Comparison of ENCODE assay signal across 12 mouse cellular contexts in genomic region chr19:18588243-18588642, GRCm38 (mm10). TPM values are rescaled to one million over a fixed set of nuclear protein-coding genes. Genes with fewer than 3 reads are reported as not detected.
DNase-seq lines count a peak whose midpoint lies in the region; ATAC-seq and TF ChIP-seq lines count a peak whose summit lies in the region.
"Had no signal": no experiment of that assay in that cellular context is flagged by ENCODE, and none has a peak within 500 bp of the region (broad histone marks: within the 10 kb centered on the region; RNA-seq: fewer than 3 reads in every experiment).

No protein-coding gene starts in this region.

- no peak for ATAC-seq in hindbrain, embryonic 13.5 days (ENCODE audit: low FRiP score)

- H3K27me3 ChIP-seq in hindbrain, embryonic 13.5 days = no peaks in the 10 kb centered on the region
- H3K27me3 ChIP-seq: hindbrain, embryonic 12.5 days; limb, embryonic 15.5 days had no signal

- H3K9ac ChIP-seq in ES-E14 (ENCODE audit: insufficient read depth, low read depth, low read length, poor library complexity, severe bottlenecking) = no peak overlapping the region
- H3K9ac ChIP-seq in hindbrain, embryonic 13.5 days = no peak overlapping the region
- H3K9ac ChIP-seq: hindbrain, embryonic 12.5 days; limb, embryonic 15.5 days had no signal

- 0 out of 4 replicates have a peak, but pooled peaks cover 0 to 4% of the 10 kb centered on the region in 2 experiments for H3K4me1 ChIP-seq in ES-E14 (ENCODE audit: control insufficient read depth in 2 of 2, insufficient read depth in 2 of 2, low read length in 2 of 2, poor library complexity in 1 of 2)
- H3K4me1 ChIP-seq in hindbrain, embryonic 13.5 days (replicated peaks) = peaks cover 12% of the 10 kb centered on the region

- TF ChIP-seq CTCF in left cerebral cortex, adult 2 months (IDR thresholded peaks at IDR 0.05) = peak; percentile 44

- no peak overlapping the region for H3K4me3 ChIP-seq in left cerebral cortex, adult 2 months
- no peak overlapping the region for H3K4me3 ChIP-seq in ES-E14 (ENCODE audit: insufficient read depth in 1 of 2, low read depth in 1 of 2, low read length in 2 of 2, poor library complexity in 1 of 2, severe bottlenecking in 1 of 2)
- H3K4me3 ChIP-seq in hindbrain, embryonic 13.5 days = no peak overlapping the region
- H3K4me3 ChIP-seq: hindbrain, embryonic 12.5 days; limb, embryonic 15.5 days had no signal

- intact Hi-C loops in left cerebral cortex, adult 2 months (cut with DNase I) = no loop called here
- intact Hi-C loops in left cerebral cortex, postnatal 4 days (cut with DNase I) = no loop called here

- in situ Hi-C loops in ES-E14 (cut with MboI; ENCODE audit: low sequenced_read_pairs in 2 of 2, unreplicated experiment in 2 of 2) = no loop called here

- WGBS in hindbrain, embryonic 13.5 days = 93% methylated on average over 1 of the region's 1 CpGs

- H3K9me3 ChIP-seq in ES-E14 (ENCODE audit: control insufficient read depth, insufficient read depth, low read depth, low read length) = no peaks in the 10 kb centered on the region
- H3K9me3 ChIP-seq in hindbrain, embryonic 13.5 days = no peaks in the 10 kb centered on the region
- H3K9me3 ChIP-seq: hindbrain, embryonic 12.5 days; limb, embryonic 15.5 days had no signal

- H3K36me3 ChIP-seq in ES-E14 (ENCODE audit: control insufficient read depth, insufficient read depth, low read length, poor library complexity, severe bottlenecking) = no peaks in the 10 kb centered on the region; the same call in 1 of the 2 replicates
- H3K36me3 ChIP-seq in hindbrain, embryonic 13.5 days = 0 out of 2 replicates have a peak, but pooled peaks cover 3% of the 10 kb centered on the region
- H3K36me3 ChIP-seq: hindbrain, embryonic 12.5 days had no signal

- no peak for DNase-seq in left cerebral cortex, adult 2 months (ENCODE audit: extremely low spot score in 1 of 2, low spot score in 2 of 2)
- no peak for DNase-seq in left cerebral cortex, postnatal 4 days
- DNase-seq in CD4-positive helper T cell, adult 2 months (ENCODE audit: low read depth, low spot score) = peak; percentile 28
- peak; percentile 31 for DNase-seq in ES-E14 (ENCODE audit: low read depth, low spot score)
- DNase-seq in lung, postnatal 10 days = peak; percentile 41
- DNase-seq in urinary bladder, adult 2 months (ENCODE audit: low spot score) = no peak
- no peak for DNase-seq in cerebellum, adult 11-12 months
- DNase-seq: cerebellum, postnatal 36 days; layer of hippocampus, adult 9-11 months had no signal

- no peak overlapping the region for H3K27ac ChIP-seq in left cerebral cortex, adult 2 months
- H3K27ac ChIP-seq in ES-E14 (ENCODE audit: insufficient read depth, low read depth, low read length, poor library complexity, severe bottlenecking) = no peak overlapping the region
- H3K27ac ChIP-seq in hindbrain, embryonic 13.5 days = no peak overlapping the region
- H3K27ac ChIP-seq: hindbrain, embryonic 12.5 days; limb, embryonic 15.5 days had no signal

- H3K4me2 ChIP-seq in hindbrain, embryonic 13.5 days = no peak overlapping the region
- H3K4me2 ChIP-seq: hindbrain, embryonic 12.5 days; limb, embryonic 15.5 days had no signal

TF ChIP-seq in ES-E14, 5 proteins besides CTCF, POLR2A, EP300 and RAD21:
- TF ChIP-seq MAFK (IDR thresholded peaks at IDR 0.05; ENCODE audit: insufficient read depth, low read depth, low read length) (no peak), HCFC1 (IDR thresholded peaks at IDR 0.05; ENCODE audit: borderline replicate concordance, insufficient read depth, low read length) (no peak), CHD2 (IDR thresholded peaks at IDR 0.05; ENCODE audit: low read depth, low read length) (no peak), ZNF384 (IDR thresholded peaks at IDR 0.05; ENCODE audit: low read depth, low read length) (no peak), ZC3H11A (IDR thresholded peaks at IDR 0.05; ENCODE audit: borderline replicate concordance, low read depth, low read length) (no peak)

RNA-seq across cellular contexts. Expression of gene Ostf1, which starts 43.4 kb away (rescaled TPM):
- total RNA-seq in left cerebral cortex, adult 2 months (2021) = 10 to 100 TPM; 18.8 to 19.7 TPM
- 10 to 100 TPM; 19.3 to 21.1 TPM for total RNA-seq in left cerebral cortex, postnatal 4 days (2021)
- 26.0 and 45.5 TPM in 2 replicates for total RNA-seq in ES-E14 (2012; rRNA removed)
- polyA plus RNA-seq in urinary bladder, adult 2 months (2012; rRNA removed) = 85.0 and 103 TPM in 2 replicates
- polyA plus RNA-seq in hindbrain, embryonic 13.5 days (2015; fragmentation: Nextera tagmentation; extraction: Ambion mirVana) = 45.9 and 54.5 TPM in 2 replicates

RNA-seq across cellular contexts. Expression of gene Nmrk1, which starts 43.5 kb away (rescaled TPM):
- 1 to 10 TPM; 4.9 to 5.4 TPM for total RNA-seq in left cerebral cortex, adult 2 months (2021)
- total RNA-seq in left cerebral cortex, postnatal 4 days (2021) = 1 to 10 TPM; 3.2 to 5.1 TPM
- total RNA-seq in ES-E14 (2012; rRNA removed) = 6.4 and 6.8 TPM in 2 replicates
- polyA plus RNA-seq in urinary bladder, adult 2 months (2012; rRNA removed) = 12.6 and 14.7 TPM in 2 replicates
- 8.5 and 9.8 TPM in 2 replicates for polyA plus RNA-seq in hindbrain, embryonic 13.5 days (2015; fragmentation: Nextera tagmentation; extraction: Ambion mirVana)

Comparison
In these comparisons a context has a peak if more than half of its experiments do, and no peak if none do; other contexts are left out.
1. DNase-seq: peak in CD4-positive helper T cell, adult 2 months (single experiment), ES-E14 (single experiment) and lung, postnatal 10 days (single experiment); none in left cerebral cortex, adult 2 months (0 of 2), left cerebral cortex, postnatal 4 days (single experiment), urinary bladder, adult 2 months (single experiment) and cerebellum, adult 11-12 months (single experiment).